Mouse (Mus musculus): ENCODE results near the gene Atp5b.

DNA sequence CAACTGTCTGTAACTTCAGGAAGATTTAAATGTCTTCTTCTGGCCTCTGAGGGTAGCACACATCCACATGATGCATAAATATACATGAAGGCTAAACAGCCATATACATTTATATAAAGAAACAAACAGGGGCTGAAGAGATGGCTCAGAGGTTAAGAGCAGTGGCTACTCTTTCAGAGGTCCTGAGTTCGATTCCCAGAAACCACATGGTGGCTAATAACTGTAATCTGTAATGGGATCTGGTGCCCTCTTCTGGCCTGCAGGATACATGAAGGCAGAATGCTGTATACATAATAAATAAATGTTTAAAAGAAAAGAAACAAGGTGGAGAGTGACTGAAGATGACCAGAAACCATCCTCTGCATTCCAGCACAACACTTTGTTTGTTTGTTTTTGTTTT is 2.6 kb upstream of the Atp5b start:
- TF ChIP-seq CTCF (IDR thresholded peaks at IDR 0.05) (peak; percentile 70), POLR2A (IDR thresholded peaks at IDR 0.05; ENCODE audit: insufficient read depth, low read depth, low read length) (no peak), EP300 (IDR thresholded peaks at IDR 0.05; ENCODE audit: insufficient read depth, low read depth, low read length) (no peak)
